Mouse (Mus musculus): ENCODE results near the gene Slco4c1. TPM values are rescaled to one million over a fixed set of nuclear protein-coding genes. Genes with fewer than 3 reads are reported as not detected.
A peak's percentile ranks its signal among the peaks of the same experiment; 100 is the strongest.

The Slco4c1 gene
- polyA plus RNA-seq, 1 experiment from 2014 or later: 0.05 TPM

GRCm38 (mm10) chr1:96853541-96853940 lies 18.4 kb downstream of the Slco4c1 start:
- Histone ChIP-seq H3K36me3 (ENCODE audit: control insufficient read depth, insufficient read depth, low read length) (no peaks in the 10 kb centered on the region), H3K9ac (ENCODE audit: low read length) (no peak overlapping the region), H3K27me3 (ENCODE audit: control insufficient read depth, insufficient read depth, low read length) (no peaks in the 10 kb centered on the region), H3K4me1 (replicated peaks; ENCODE audit: control insufficient read depth, insufficient read depth) (no peaks in the 10 kb centered on the region), H3K4me2 (replicated peaks; ENCODE audit: low read depth) (no peak overlapping the region), H3K4me3 (ENCODE audit: low read depth, low read length) (no peak overlapping the region), H3K27ac (replicated peaks) (no peak overlapping the region), H3K9me3 (ENCODE audit: control insufficient read depth, low read length) (no peaks in the 10 kb centered on the region)
- DNase-seq (ENCODE audit: low spot score) (no peak), ATAC-seq (ENCODE audit: low FRiP score, low TSS enrichment) (no peak)
- TF ChIP-seq EP300 (optimal IDR thresholded peaks at IDR 0.05): no peak
- 76% methylated on average over 4 of the region's 4 CpGs for WGBS

GRCm38 (mm10) chr1:96849101-96849500 lies 22.9 kb downstream of the Slco4c1 start:
- no peaks in the 10 kb centered on the region for H3K27me3 ChIP-seq (ENCODE audit: control insufficient read depth, insufficient read depth, low read length)
- no peak overlapping the region for H3K4me2 ChIP-seq (replicated peaks; ENCODE audit: low read depth)
- H3K36me3 ChIP-seq (ENCODE audit: control insufficient read depth, insufficient read depth, low read length): no peaks in the 10 kb centered on the region
- ATAC-seq (ENCODE audit: low FRiP score, low TSS enrichment): no peak
- no peak for DNase-seq (ENCODE audit: low spot score)
- no peak overlapping the region for H3K27ac ChIP-seq (replicated peaks)
- 63% methylated on average over 4 of the region's 4 CpGs for WGBS
- no peaks in the 10 kb centered on the region for H3K9me3 ChIP-seq (ENCODE audit: control insufficient read depth, low read length)
- H3K9ac ChIP-seq (ENCODE audit: low read length): no peak overlapping the region
- no peak overlapping the region for H3K4me3 ChIP-seq (ENCODE audit: low read depth, low read length)
- no peaks in the 10 kb centered on the region for H3K4me1 ChIP-seq (replicated peaks; ENCODE audit: control insufficient read depth, insufficient read depth)
- TF ChIP-seq EP300 (optimal IDR thresholded peaks at IDR 0.05): no peak
- no peak for TF ChIP-seq CTCF (IDR thresholded peaks at IDR 0.05; ENCODE audit: low read depth)

GRCm38 (mm10) chr1:96848606-96849005 lies 23.4 kb downstream of the Slco4c1 start:
- Histone ChIP-seq H3K4me2 (replicated peaks; ENCODE audit: low read depth) (no peak overlapping the region), H3K9me3 (ENCODE audit: control insufficient read depth, low read length) (no peaks in the 10 kb centered on the region)
- 24% methylated on average over 2 of the region's 2 CpGs for WGBS

GRCm38 (mm10) chr1:96846727-96847126 lies 25.2 kb downstream of the Slco4c1 start:
- Histone ChIP-seq H3K9me3 (ENCODE audit: control insufficient read depth, low read length) (no peaks in the 10 kb centered on the region), H3K36me3 (ENCODE audit: control insufficient read depth, insufficient read depth, low read length) (no peaks in the 10 kb centered on the region), H3K4me2 (replicated peaks; ENCODE audit: low read depth) (no peak overlapping the region), H3K27ac (replicated peaks) (no peak overlapping the region), H3K4me3 (ENCODE audit: low read depth, low read length) (no peak overlapping the region), H3K9ac (ENCODE audit: low read length) (no peak overlapping the region), H3K27me3 (ENCODE audit: control insufficient read depth, insufficient read depth, low read length) (no peaks in the 10 kb centered on the region), H3K4me1 (replicated peaks; ENCODE audit: control insufficient read depth, insufficient read depth) (no peaks in the 10 kb centered on the region)
- peak; percentile 82 for TF ChIP-seq CTCF (IDR thresholded peaks at IDR 0.05; ENCODE audit: low read depth)
- no peak for TF ChIP-seq EP300 (optimal IDR thresholded peaks at IDR 0.05)
- DNase-seq (ENCODE audit: low spot score) (no peak), ATAC-seq (ENCODE audit: low FRiP score, low TSS enrichment) (no peak)
- 1% methylated on average over 3 of the region's 3 CpGs for WGBS

More at GRCm38 (mm10) chr1:96848606-96849005, 23.4 kb downstream of the Slco4c1 start:
- H3K9ac ChIP-seq (ENCODE audit: low read length): no peak overlapping the region
- no peak overlapping the region for H3K27ac ChIP-seq (replicated peaks)
- TF ChIP-seq EP300 (optimal IDR thresholded peaks at IDR 0.05) (no peak), CTCF (IDR thresholded peaks at IDR 0.05; ENCODE audit: low read depth) (no peak)
- ATAC-seq (ENCODE audit: low FRiP score, low TSS enrichment) (no peak), DNase-seq (ENCODE audit: low spot score) (no peak)
- no peaks in the 10 kb centered on the region for H3K27me3 ChIP-seq (ENCODE audit: control insufficient read depth, insufficient read depth, low read length)
- no peak overlapping the region for H3K4me3 ChIP-seq (ENCODE audit: low read depth, low read length)
- H3K36me3 ChIP-seq (ENCODE audit: control insufficient read depth, insufficient read depth, low read length): no peaks in the 10 kb centered on the region
- no peaks in the 10 kb centered on the region for H3K4me1 ChIP-seq (replicated peaks; ENCODE audit: control insufficient read depth, insufficient read depth)

- no peak overlapping the region for H3K27ac ChIP-seq (replicated peaks)
- WGBS: 26% methylated on average over 2 of the region's 2 CpGs
- H3K9me3 ChIP-seq (ENCODE audit: control insufficient read depth, low read length): no peaks in the 10 kb centered on the region
- no peak overlapping the region for H3K4me2 ChIP-seq (replicated peaks; ENCODE audit: low read depth)
- no peak for ATAC-seq (ENCODE audit: low FRiP score, low TSS enrichment)
- no peak for DNase-seq (ENCODE audit: low spot score)
- no peak overlapping the region for H3K4me3 ChIP-seq (ENCODE audit: low read depth, low read length)
- H3K36me3 ChIP-seq (ENCODE audit: control insufficient read depth, insufficient read depth, low read length): no peaks in the 10 kb centered on the region
- H3K9ac ChIP-seq (ENCODE audit: low read length): no peak overlapping the region
- TF ChIP-seq CTCF (IDR thresholded peaks at IDR 0.05; ENCODE audit: low read depth) (no peak), EP300 (optimal IDR thresholded peaks at IDR 0.05) (no peak)
- no peaks in the 10 kb centered on the region for H3K4me1 ChIP-seq (replicated peaks; ENCODE audit: control insufficient read depth, insufficient read depth)
- no peaks in the 10 kb centered on the region for H3K27me3 ChIP-seq (ENCODE audit: control insufficient read depth, insufficient read depth, low read length)
These were observed 66.7 kb downstream of the Slco4c1 start for GRCm38 (mm10) chr1:96805287-96805727.

GRCm38 (mm10) chr1:96801595-96801994 lies 70.4 kb downstream of the Slco4c1 start:
- H3K9me3 ChIP-seq (ENCODE audit: control insufficient read depth, low read length): no peaks in the 10 kb centered on the region
- TF ChIP-seq CTCF (IDR thresholded peaks at IDR 0.05; ENCODE audit: low read depth) (peak; percentile 75), EP300 (optimal IDR thresholded peaks at IDR 0.05) (no peak)
- H3K36me3 ChIP-seq (ENCODE audit: control insufficient read depth, insufficient read depth, low read length): no peaks in the 10 kb centered on the region
- no peak overlapping the region for H3K9ac ChIP-seq (ENCODE audit: low read length)
- H3K4me3 ChIP-seq (ENCODE audit: low read depth, low read length): no peak overlapping the region
- H3K27me3 ChIP-seq (ENCODE audit: control insufficient read depth, insufficient read depth, low read length): no peaks in the 10 kb centered on the region
- H3K4me2 ChIP-seq (replicated peaks; ENCODE audit: low read depth): no peak overlapping the region
- no peak for DNase-seq (ENCODE audit: low spot score)
- no peak overlapping the region for H3K27ac ChIP-seq (replicated peaks)
- ATAC-seq (ENCODE audit: low FRiP score, low TSS enrichment): no peak
- no peaks in the 10 kb centered on the region for H3K4me1 ChIP-seq (replicated peaks; ENCODE audit: control insufficient read depth, insufficient read depth)

All from stomach, postnatal 0 days (tissue).